Mouse (Mus musculus) liver, embryonic 14.5 days (tissue): ENCODE measurements around the gene Cisd3. TPM values are rescaled to one million over a fixed set of nuclear protein-coding genes. Genes with fewer than 3 reads are reported as not detected.

ENCODE experiments used
- ATAC-seq: fragments of 200-750 bp; cut with Nextera tagmentation; 2 replicates; pipeline ENCODE4 v1.8.0; 2017; ENCODE audit warnings: moderate number of reproducible peaks, mild to moderate bottlenecking, moderate library complexity; ENCODE audit not compliant: insufficient read depth
- DNase-seq, 3 experiments: peaks; one replicate each; pipeline ENCODE4 v3.0.0-alpha.2; 2012 to 2013; ENCODE audit warnings: low read depth in 3 of 3, low spot score in 3 of 3
- H3K27ac ChIP-seq: fragments of 300-500 bp; sonication (generic); 2 replicates; pipeline ENCODE4 v1.5.1; 2014; ENCODE audit warnings: moderate library complexity, mild to moderate bottlenecking, control low read depth, inconsistent platforms
- H3K27me3 ChIP-seq: fragments of 300-500 bp; sonication (generic); 2 replicates; pipeline ENCODE4 v1.6.1; 2014; ENCODE audit warnings: mild to moderate bottlenecking, low read length, moderate library complexity; ENCODE audit not compliant: control insufficient read depth, insufficient read depth
- H3K36me3 ChIP-seq: fragments of 300-500 bp; sonication (generic); replicated peaks from 2 replicates; pipeline ENCODE4 v1.6.1; 2014; ENCODE audit warnings: low read depth; ENCODE audit not compliant: control insufficient read depth, insufficient read depth
- H3K4me1 ChIP-seq, 2 experiments: fragments of 200-500 bp in 1 of 2; fragments of 300-500 bp in 1 of 2; sonication (generic) in 1 of 2; replicated peaks; 2 replicates each; pipeline ENCODE4 v1.6.1; 2012 to 2014; ENCODE audit warnings: antibody characterized with exemption in 1 of 2, inconsistent platforms in 1 of 2, low read length in 1 of 2; ENCODE audit not compliant: control insufficient read depth in 2 of 2, insufficient read depth in 2 of 2
- H3K4me2 ChIP-seq: fragments of 300-500 bp; sonication (generic); 2 replicates; pipeline ENCODE4 v1.6.1; 2014; ENCODE audit warnings: low read depth, mild to moderate bottlenecking, control low read depth, moderate library complexity
- H3K4me3 ChIP-seq, 2 experiments: fragments of 200-500 bp in 1 of 2; fragments of 300-500 bp in 1 of 2; sonication (generic) in 1 of 2; 2 replicates each; pipeline ENCODE4 v1.5.1; 2012 to 2014; ENCODE audit warnings: low read depth in 2 of 2, low read length in 2 of 2, mild to moderate bottlenecking in 2 of 2, control low read depth in 1 of 2, inconsistent platforms in 1 of 2, moderate library complexity in 1 of 2; ENCODE audit not compliant: insufficient read depth in 1 of 2
- H3K9ac ChIP-seq: fragments of 300-500 bp; sonication (generic); replicated peaks from 2 replicates; pipeline ENCODE4 v1.6.1; 2014; ENCODE audit warnings: mild to moderate bottlenecking, control low read depth, moderate library complexity
- H3K9me3 ChIP-seq: fragments of 300-500 bp; sonication (generic); 2 replicates; pipeline ENCODE4 v1.6.1; 2016; ENCODE audit warnings: low read length, mixed read lengths; ENCODE audit not compliant: control insufficient read depth
- CTCF ChIP-seq: IDR thresholded peaks from 2 replicates; pipeline ENCODE4 v1.5.1; 2016; ENCODE audit warnings: antibody characterized with exemption, low read depth, control low read depth
- EP300 ChIP-seq: IDR thresholded peaks from 2 replicates; pipeline ENCODE4 v1.6.1; 2016; ENCODE audit warnings: antibody characterized with exemption, low read depth
- WGBS: fragments of 180-500 bp; shearing (Covaris S2); extraction: QIAGEN DNeasy Blood & Tissue Kit; methylation state at CpG from one replicate; pipeline ENCODE4 v1.1.7; 2014; ENCODE audit not compliant: insufficient replicate concordance; 5-methylcytosine and 5-hydroxymethylcytosine counted together
- polyA plus RNA-seq, 2 experiments: library from polyadenylated mRNA; depleted of rRNA in 1 of 2; stranded (reverse) in 1 of 2; unstranded in 1 of 2; fragments of >200 nt; fragmentation: Nextera tagmentation in 1 of 2; extraction: Ambion mirVana in 1 of 2; gene quantifications; 2 replicates each; pipeline versions ENCODE4 v1.2.1 to v1.2.3; 2012 to 2014

The Cisd3 gene
- polyA plus RNA-seq, 2 experiments = 4.9 to 10.0 TPM

GRCm38 (mm10) chr11:97668160-97668559, 17.5 kb upstream of the Cisd3 start:
- 73% methylated on average over 7 of the region's 7 CpGs for WGBS
- H3K27me3 ChIP-seq = peaks cover 23% of the 10 kb centered on the region

GRCm38 (mm10) chr11:97669268-97669667, 16.4 kb upstream of the Cisd3 start:
- Histone ChIP-seq H3K9ac (no peak overlapping the region), H3K4me3 (no peak overlapping the region), H3K9me3 (no peaks in the 10 kb centered on the region), H3K4me2 (no peak overlapping the region), H3K4me1 (no peaks in the 10 kb centered on the region; a peak in 1 of 4 replicates), H3K27ac (no peak overlapping the region), H3K27me3 (peaks cover 12% of the 10 kb centered on the region), H3K36me3 (no peaks in the 10 kb centered on the region)
- ATAC-seq = no peak
- DNase-seq = no peak
- no peak for TF ChIP-seq CTCF
- TF ChIP-seq EP300 = no peak
- WGBS = 75% methylated on average over 15 of the region's 15 CpGs

More at GRCm38 (mm10) chr11:97668160-97668559, 17.5 kb upstream of the Cisd3 start:
- no peak for ATAC-seq
- TF ChIP-seq EP300 (no peak), CTCF (no peak)
- Histone ChIP-seq H3K9ac (no peak overlapping the region), H3K36me3 (no peaks in the 10 kb centered on the region), H3K27ac (no peak overlapping the region), H3K9me3 (no peaks in the 10 kb centered on the region), H3K4me2 (no peak overlapping the region), H3K4me3 (no peak overlapping the region), H3K4me1 (no peaks in the 10 kb centered on the region; a peak in 1 of 4 replicates)
- DNase-seq = no peak

DNA sequence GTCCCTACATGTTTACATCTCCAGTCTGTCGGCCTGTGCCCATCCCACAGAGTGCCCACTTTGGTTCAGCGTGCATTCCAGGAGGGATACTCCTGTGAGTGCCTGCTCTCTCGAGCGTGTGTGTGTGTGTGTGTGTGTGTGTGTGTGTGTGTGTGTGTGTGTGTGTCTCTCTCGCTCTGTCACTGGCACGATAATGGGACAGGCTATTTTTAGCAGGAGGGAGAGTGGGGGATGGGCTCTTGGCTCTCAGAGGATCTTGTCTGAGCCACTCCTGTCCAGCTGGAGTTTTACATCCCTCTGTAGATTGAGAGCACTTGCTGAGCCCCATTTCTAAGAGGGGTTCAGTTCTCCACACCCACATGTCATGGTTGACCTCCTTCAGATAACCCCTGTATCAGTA, 15.8 kb upstream of the Cisd3 start:
- Histone ChIP-seq H3K9me3 (no peaks in the 10 kb centered on the region), H3K4me1 (no peaks in the 10 kb centered on the region; a peak in 1 of 4 replicates), H3K4me3 (no peak overlapping the region), H3K36me3 (no peaks in the 10 kb centered on the region), H3K27ac (no peak overlapping the region), H3K4me2 (no peak overlapping the region), H3K27me3 (peaks cover 6% of the 10 kb centered on the region), H3K9ac (no peak overlapping the region)
- ATAC-seq (no peak), DNase-seq (no peak)
- TF ChIP-seq CTCF = no peak
- TF ChIP-seq EP300 = no peak
- WGBS = 26% methylated on average over 6 of the region's 6 CpGs

DNA sequence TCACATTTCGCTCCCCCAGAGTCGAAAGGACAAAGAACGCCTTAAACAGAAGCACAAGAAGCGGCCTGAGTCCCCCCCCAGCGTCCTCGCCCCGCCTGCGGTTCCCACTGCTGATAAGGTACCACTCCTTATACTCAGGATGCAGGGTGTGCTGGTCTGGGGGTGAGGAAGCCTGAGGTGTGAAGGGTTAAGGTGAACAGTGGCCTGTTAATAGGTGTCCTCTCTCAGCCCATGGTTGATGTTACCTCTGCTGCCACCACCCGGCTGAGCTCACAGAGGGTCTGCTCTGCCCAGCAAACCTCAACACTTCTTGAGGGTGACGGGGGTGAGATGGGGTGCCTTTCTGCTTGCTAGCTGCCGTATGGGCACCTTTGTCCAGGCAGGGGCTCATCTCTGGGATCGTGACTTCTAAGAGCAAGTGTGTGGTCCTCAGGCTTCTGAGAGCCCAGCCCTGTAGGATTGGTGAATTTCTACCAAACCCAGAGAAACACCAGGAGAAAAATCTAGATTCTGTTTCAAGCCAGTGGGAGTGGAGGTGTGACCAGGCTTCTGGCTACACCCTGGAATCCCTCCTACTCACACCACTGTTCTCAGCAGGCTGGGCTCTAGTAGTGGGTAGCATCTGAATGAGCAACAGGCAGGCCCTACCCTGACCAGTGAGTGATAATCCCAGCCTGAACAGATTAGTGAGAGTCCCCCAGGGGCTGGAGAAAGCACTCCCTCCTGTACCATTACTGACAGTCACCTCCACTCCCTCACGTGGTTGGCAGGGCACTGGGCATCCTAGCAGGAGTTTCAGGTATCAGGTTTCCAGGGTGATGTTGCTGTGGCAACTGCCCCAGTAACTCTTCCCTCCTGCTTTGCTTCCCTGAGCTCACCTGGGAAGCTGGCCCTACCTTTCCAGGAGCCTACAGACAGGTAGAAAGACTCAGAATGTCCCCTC, 15.1 kb upstream of the Cisd3 start:
- no peak for TF ChIP-seq EP300
- TF ChIP-seq CTCF = no peak
- no peak for DNase-seq
- no peak overlapping the region for H3K4me2 ChIP-seq
- no peaks in the 10 kb centered on the region; a peak in 1 of 4 replicates for H3K4me1 ChIP-seq
- H3K27me3 ChIP-seq = no peaks in the 10 kb centered on the region
- no peak overlapping the region for H3K9ac ChIP-seq
- no peaks in the 10 kb centered on the region for H3K9me3 ChIP-seq
- H3K27ac ChIP-seq = no peak overlapping the region
- no peak for ATAC-seq
- 37% methylated on average over 13 of the region's 13 CpGs for WGBS
- H3K36me3 ChIP-seq = no peaks in the 10 kb centered on the region
- H3K4me3 ChIP-seq = no peak overlapping the region

DNA sequence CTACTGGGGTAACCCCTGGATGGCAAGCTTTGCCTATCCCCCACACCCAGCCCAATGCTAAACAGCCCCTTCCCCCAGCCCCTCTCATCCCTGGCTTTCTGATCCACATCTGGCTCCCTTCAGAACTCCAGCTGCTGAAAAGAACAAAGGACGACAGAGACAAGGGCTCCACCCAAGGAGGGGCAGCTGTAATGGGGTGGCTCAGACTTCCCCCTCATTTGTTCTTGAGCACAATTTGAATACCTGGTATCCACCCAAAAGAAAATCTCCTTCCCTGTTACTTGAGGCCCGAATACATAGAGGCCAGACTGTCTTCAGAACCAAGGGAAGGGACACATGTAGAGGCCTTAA, 14.5 kb upstream of the Cisd3 start:
- no peak overlapping the region for H3K27ac ChIP-seq
- TF ChIP-seq CTCF = no peak
- TF ChIP-seq EP300 = no peak
- ATAC-seq = no peak
- no peaks in the 10 kb centered on the region for H3K27me3 ChIP-seq
- no peaks in the 10 kb centered on the region for H3K9me3 ChIP-seq
- H3K9ac ChIP-seq = no peak overlapping the region
- WGBS = 40% methylated on average over 2 of the region's 2 CpGs
- no peak for DNase-seq
- H3K4me2 ChIP-seq = no peak overlapping the region
- no peaks in the 10 kb centered on the region; a peak in 1 of 4 replicates for H3K4me1 ChIP-seq
- H3K4me3 ChIP-seq = no peak overlapping the region
- H3K36me3 ChIP-seq = no peaks in the 10 kb centered on the region
